Mouse (Mus musculus) kidney, postnatal 10 days (tissue): ENCODE measurements at regions not wholly inside any gene's neighbourhood (a gene's known extent, or its start where the extent isn't known, plus 50 kb on each side); places are given as distances from the start of the nearest gene placed in this dataset.

Experiments
- DNase-seq: peaks from one replicate; pipeline ENCODE4 v3.0.0; 2021; ENCODE audit warnings: mixed read lengths

- DNase-seq = peak; percentile 78
These were observed 933.6 kb upstream of the Lrrc6 start for GRCm38 (mm10) chr15:67434284-67434683.

- DNase-seq = no peak
These were observed 923.2 kb upstream of the Lrrc6 start for GRCm38 (mm10) chr15:67423922-67424321.

GRCm38 (mm10) chr15:67422277-67422953 lies 921.7 kb upstream of the Lrrc6 start:
- no peak for DNase-seq

- no peak for DNase-seq
These were observed 920.1 kb upstream of the Lrrc6 start for GRCm38 (mm10) chr15:67420776-67421175.

- DNase-seq = no peak
These were observed 919.0 kb upstream of the Lrrc6 start for GRCm38 (mm10) chr15:67419733-67420132.

- no peak for DNase-seq
These were observed 917.0 kb upstream of the Lrrc6 start for GRCm38 (mm10) chr15:67417742-67418163.

GRCm38 (mm10) chr15:67415840-67416239 lies 915.1 kb upstream of the Lrrc6 start:
- no peak for DNase-seq

- DNase-seq = no peak
These were observed 913.7 kb upstream of the Lrrc6 start for GRCm38 (mm10) chr15:67414371-67414930.

GRCm38 (mm10) chr15:67413581-67413980 lies 912.9 kb upstream of the Lrrc6 start:
- DNase-seq = no peak

GRCm38 (mm10) chr15:67412394-67412793 lies 911.7 kb upstream of the Lrrc6 start:
- DNase-seq = no peak

GRCm38 (mm10) chr15:67411657-67412056 lies 910.9 kb upstream of the Lrrc6 start:
- DNase-seq = no peak

GRCm38 (mm10) chr15:67410012-67410411 lies 909.3 kb upstream of the Lrrc6 start:
- DNase-seq = no peak

GRCm38 (mm10) chr15:67408871-67409559 lies 908.3 kb upstream of the Lrrc6 start:
- DNase-seq = peak; percentile 12

GRCm38 (mm10) chr15:67407244-67407643 lies 906.5 kb upstream of the Lrrc6 start:
- no peak for DNase-seq

- DNase-seq = no peak
These were observed 904.8 kb upstream of the Lrrc6 start for GRCm38 (mm10) chr15:67405523-67405922.

GRCm38 (mm10) chr15:67405011-67405410 lies 904.3 kb upstream of the Lrrc6 start:
- DNase-seq = no peak

- no peak for DNase-seq
These were observed 901.6 kb upstream of the Lrrc6 start for GRCm38 (mm10) chr15:67402310-67402709.

- DNase-seq = no peak
These were observed 896.6 kb upstream of the Lrrc6 start for GRCm38 (mm10) chr15:67397269-67397668.

- no peak for DNase-seq
These were observed 894.4 kb upstream of the Lrrc6 start for GRCm38 (mm10) chr15:67395114-67395513.

- DNase-seq = no peak
These were observed 891.2 kb upstream of the Lrrc6 start for GRCm38 (mm10) chr15:67391918-67392317.

- DNase-seq = no peak
These were observed 887.8 kb upstream of the Lrrc6 start for GRCm38 (mm10) chr15:67388514-67388913.

- no peak for DNase-seq
These were observed 886.2 kb upstream of the Lrrc6 start for GRCm38 (mm10) chr15:67386896-67387295.

- DNase-seq = no peak
These were observed 872.9 kb upstream of the Lrrc6 start for GRCm38 (mm10) chr15:67373599-67373998.

GRCm38 (mm10) chr15:67373030-67373429 lies 872.3 kb upstream of the Lrrc6 start:
- DNase-seq = peak; percentile 16
